Mouse (Mus musculus) myocyte (in vitro differentiated cells): ENCODE data around the gene Macrod1.

ENCODE experiments used
- MAX ChIP-seq: IDR thresholded peaks from one replicate; pipeline ENCODE4 v1.6.1; 2011; ENCODE audit warnings: low read depth, mild to moderate bottlenecking, control low read depth
- POLR2A ChIP-seq: IDR thresholded peaks from one replicate; pipeline ENCODE4 v1.6.1; 2011; ENCODE audit warnings: low read depth, mild to moderate bottlenecking, control low read depth, moderate library complexity; ENCODE audit not compliant: insufficient read length

- TF ChIP-seq POLR2A (no peak), MAX (no peak)
Observed at GRCm38 (mm10) chr19:7171447-7171846, 114.8 kb downstream of the Macrod1 start.
